Mouse (Mus musculus) ES-Bruce4 (cell line): ENCODE data around the gene Gde1.

Source experiments
- CTCF ChIP-seq: IDR thresholded peaks from one replicate; pipeline ENCODE4 v1.8.1; 2011; ENCODE audit warnings: low read depth, low read length
- EP300 ChIP-seq: IDR thresholded peaks from 2 replicates; pipeline ENCODE4 v1.6.1; 2011; ENCODE audit warnings: low read depth, low read length; ENCODE audit not compliant: insufficient read depth

DNA sequence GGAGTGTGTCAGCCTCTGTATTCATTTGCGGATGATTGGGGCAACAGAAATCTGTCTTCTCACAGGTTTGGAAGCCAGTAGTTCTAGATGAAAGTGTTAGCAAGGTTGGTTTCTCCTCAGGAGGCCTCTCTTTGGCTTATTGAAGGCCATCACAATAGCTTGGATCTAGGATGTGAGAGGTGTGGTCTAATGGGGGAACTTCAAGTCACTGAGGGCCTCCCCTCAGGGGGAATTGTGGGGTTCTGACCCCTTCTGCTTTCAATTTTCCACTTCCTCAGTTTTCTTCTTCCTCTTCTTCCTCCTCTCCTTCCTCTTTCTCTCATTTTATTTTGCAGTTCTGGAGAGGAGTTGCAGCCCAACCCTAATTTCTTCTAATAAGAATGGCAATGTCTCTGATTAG lies 59.3 kb downstream of the Gde1 start:
- TF ChIP-seq CTCF (no peak), EP300 (no peak)
